Mouse (Mus musculus) inflammation-experienced regulatory T-cells, adult 6 months (primary cell): ENCODE data around the gene Spem2. TPM values are rescaled to one million over a fixed set of nuclear protein-coding genes. Genes with fewer than 3 reads are reported as not detected.

ENCODE experiments used
- ATAC-seq: one replicate; pipeline ENCODE4 v1.8.0; 2017
- polyA plus RNA-seq, 3 experiments: library from polyadenylated mRNA; unstranded; fragments of 100-300 nt; shearing (Covaris generic); gene quantifications; one replicate each; pipeline ENCODE4 v1.2.1; 2017

Spem2 gene
- polyA plus RNA-seq, 3 experiments from 2014 or later, result not detected

DNA sequence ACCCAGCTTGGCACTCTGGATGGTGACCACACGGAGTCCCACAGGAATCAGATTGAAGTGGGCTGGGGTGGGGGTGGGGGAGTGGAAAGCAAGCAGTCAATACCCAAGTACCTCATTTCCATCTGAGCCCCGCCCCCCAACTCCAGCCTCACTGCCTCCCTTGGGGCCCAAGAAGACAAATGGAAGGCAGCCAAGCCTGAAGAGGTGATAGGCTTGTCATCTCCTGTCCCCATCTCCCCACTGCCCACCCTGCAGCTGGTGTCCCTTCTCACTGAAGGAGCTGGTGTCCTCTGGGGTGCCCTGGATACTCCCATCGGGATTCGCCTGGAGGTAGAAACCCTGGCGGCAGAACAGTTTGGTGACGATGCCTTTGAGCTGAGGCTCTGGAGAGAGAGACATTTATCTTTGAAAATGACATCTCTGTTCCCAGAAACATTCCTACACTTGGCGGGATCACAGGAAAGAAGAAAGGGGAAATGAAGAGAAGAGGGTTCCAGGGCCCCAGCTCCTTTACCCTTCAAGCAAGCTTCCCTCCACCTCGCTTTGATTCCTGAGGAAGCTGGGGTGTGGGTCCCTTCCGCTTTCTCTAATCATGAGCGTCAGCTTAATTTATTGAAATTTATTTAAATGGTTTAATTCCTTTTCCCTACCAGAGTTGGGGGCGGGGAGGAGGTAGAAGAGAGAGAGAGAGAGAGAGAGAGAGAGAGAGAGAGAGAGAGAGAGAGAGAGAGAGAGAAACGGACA, 18.7 kb downstream of the Spem2 start:
- no peak for ATAC-seq

DNA sequence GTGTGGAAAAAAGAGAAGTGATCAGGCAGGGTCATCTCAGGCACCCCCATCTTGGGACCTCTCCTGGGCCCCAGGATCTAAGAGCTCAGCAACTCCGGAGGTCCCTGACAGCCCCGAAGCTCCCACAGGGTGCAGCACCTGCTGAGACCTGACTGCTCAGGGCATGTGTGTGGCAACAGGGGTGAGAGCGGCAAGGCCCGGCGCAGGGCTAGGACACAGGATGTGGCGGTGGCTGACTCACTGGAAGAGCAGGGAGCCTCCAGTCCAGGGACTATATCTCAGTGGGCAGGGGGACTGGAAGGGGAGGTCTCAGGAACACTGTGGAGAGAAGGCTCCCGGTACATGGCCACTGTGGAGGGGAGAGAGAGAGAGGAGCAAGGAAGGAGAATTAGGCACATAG, 20.3 kb downstream of the Spem2 start:
- no peak for ATAC-seq

GRCm38 (mm10) chr11:69795983-69796435, 22.3 kb downstream of the Spem2 start:
- ATAC-seq, result no peak

GRCm38 (mm10) chr11:69795168-69795982, 22.9 kb downstream of the Spem2 start, which contains the start of gene Chrnb1:
TSS of gene Chrnb1 (minus strand) at chr11:69795943.
- ATAC-seq, result peak; percentile 100

- no peak for ATAC-seq
Measured at GRCm38 (mm10) chr11:69793429-69793828, 24.8 kb downstream of the Spem2 start.

- no peak for ATAC-seq
Measured at GRCm38 (mm10) chr11:69791420-69791819, 26.8 kb downstream of the Spem2 start.

DNA sequence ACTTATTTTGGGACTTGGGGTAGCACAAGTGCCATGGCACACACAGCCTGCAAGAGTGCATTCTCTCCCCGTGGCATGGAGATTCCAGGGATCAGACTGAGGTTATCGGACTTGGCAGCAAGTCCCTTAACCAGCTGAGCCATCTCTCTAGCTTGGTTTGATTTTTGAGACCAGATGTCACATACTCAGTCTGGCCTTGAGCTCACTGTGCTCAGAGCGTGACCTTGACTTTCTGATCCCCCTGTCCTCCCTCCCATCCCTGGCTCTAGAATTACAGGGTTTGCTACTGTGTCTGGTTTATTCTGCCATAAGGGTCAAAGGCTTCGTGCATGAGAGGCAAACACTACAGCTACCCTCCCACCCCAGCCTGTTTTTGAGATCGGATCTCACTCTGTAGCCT, 28.8 kb downstream of the Spem2 start:
- no peak for ATAC-seq

DNA sequence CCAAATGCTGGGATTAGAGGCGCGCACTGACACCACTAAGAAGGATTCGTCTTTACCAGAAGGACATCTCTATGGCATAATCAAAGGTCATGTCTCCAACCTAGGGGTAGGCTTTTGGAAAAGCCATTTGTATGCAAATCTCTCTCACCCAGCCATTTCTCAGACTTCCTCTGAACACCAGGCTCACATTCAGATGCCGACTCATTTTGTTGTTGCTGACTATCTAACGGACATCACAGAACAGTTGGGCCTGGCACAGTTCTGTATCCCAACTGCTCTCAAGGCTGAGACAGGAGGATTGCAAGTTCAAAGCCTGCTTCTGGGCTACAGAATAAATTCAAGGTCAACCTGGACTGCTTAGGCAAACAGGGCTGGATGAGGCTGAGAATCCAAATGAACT, 31.0 kb downstream of the Spem2 start:
- ATAC-seq, result no peak

DNA sequence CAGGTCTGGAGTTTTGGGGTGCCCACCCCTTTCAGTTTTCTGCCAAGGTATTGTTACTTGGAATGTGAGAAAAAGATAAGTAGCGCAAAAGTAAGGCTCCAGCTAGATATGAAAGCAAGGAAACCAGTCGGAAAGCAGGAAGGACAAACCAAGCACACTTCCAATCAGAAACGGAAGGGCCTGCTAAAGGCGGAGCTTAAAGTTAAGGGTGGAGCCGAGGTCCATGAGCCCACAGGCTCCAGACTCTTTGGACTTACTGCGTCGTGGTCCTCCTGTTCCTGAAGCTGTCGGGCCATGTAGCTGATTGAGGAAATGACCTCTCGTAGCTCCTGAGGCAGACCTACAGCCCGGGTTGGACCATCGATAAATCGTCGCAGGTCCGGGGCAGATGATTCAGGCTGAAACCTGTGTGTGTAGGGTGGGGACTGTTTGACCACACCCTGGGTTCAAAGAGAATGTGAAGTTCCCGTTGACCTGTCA, 33.4 kb downstream of the Spem2 start:
- no peak for ATAC-seq

DNA sequence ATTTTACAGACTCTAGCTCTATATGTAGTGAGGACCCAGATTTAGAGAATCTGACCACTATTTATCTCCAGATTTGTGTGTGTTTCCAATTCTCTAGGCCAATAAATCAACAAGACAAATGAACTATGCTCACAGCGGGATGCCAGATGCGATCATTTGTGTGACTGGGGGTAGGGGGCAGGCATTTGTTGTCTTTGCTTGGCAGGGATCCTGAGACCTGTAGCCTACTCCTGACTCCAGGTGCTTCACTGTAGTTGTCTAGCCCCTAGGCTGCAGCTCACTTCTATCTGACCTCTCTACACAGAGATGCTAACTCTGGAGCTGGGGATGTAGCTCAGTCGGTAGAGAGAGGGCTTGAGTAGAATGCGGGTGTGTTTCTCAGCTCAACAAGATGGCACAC, 36.4 kb downstream of the Spem2 start:
- no peak for ATAC-seq

GRCm38 (mm10) chr11:69778985-69779384, 39.3 kb downstream of the Spem2 start:
- no peak for ATAC-seq

DNA sequence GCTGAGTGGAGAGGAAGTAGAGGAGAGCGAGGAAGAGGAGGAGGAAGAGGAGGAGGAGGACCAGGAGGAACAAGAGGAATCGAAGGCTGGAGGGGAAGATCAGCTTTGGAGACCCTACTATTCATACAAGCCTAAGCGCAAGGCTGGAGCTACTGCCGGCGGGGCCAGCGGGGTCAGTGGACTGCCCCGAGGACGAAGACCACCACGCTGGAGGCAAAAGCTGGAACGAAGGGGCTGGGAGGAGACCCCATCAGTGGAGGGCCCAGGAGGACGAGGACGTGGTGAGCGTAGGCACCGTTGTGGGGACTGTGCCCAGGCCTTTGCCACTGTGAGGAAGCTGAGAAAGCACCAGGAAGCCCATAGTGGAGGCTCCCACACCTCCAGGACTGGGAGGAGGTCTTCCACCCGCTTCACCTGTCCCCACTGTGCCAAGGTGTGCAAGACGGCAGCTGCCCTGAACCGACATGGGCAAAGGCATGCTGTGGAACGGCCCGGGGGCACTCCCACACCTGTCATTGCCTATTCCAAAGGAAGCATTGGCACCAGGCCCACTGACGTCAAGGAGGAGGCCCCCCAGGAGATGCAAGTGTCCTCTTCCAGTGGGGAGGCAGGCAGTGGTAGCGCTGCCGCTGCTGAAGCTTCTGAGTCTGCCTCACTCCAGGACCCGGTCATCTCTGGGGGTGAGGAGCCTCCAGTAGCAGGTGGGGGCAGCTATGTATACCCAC, 39.8 kb downstream of the Spem2 start:
- no peak for ATAC-seq

- no peak for ATAC-seq
Measured at GRCm38 (mm10) chr11:69777504-69778257, 40.6 kb downstream of the Spem2 start.

DNA sequence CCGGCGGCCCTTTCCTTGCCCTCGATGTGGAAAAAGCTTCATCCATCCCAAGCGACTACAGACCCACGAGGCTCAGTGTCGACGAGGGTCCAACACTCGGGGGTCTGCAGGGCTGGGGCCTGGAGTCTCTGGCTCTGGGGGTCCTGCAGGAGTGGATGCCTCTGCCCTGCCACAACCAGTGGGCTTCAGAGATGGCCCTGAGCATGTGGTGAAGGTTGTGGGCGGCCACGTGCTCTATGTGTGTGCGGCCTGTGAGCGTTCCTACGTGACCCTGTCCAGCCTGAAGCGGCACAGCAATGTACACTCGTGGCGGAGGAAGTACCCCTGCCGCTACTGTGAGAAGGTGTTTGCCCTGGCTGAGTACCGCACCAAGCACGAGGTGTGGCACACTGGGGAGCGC, 41.8 kb downstream of the Spem2 start:
- no peak for ATAC-seq

DNA sequence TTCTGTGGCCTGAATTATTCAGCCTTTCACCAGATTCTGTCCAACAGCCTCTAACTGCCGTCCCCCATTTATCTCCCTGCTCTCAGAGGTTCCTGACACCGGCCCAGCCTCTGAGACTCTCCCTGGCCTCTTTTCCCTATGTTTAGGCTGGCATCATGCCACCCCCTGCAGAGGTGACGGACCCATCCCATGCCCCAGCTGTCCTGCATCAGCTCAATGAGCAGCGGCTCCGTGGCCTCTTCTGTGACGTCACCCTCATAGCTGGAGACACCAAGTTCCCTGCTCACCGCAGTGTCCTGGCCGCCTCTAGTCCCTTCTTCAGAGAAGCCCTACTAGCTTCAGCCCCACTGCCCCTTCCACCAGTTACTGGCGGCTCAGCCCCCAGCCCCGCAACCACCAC, 42.5 kb downstream of the Spem2 start:
- ATAC-seq, result no peak

GRCm38 (mm10) chr11:69774961-69775360, 43.3 kb downstream of the Spem2 start:
- no peak for ATAC-seq

DNA sequence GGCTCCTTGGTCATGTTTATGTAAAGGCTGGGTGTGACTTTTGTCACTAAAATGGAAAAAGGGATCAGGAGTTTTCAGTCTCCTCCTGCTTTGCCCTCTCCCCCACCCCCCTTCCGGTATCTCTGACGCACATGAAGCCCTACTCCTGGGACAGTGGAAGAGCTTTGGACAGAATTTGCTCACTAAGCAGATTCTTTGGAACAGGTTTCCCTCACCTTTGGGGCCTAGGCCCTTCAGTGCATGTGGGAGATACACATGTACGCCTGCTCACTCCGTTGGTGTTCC, 50.7 kb downstream of the Spem2 start:
- no peak for ATAC-seq

DNA sequence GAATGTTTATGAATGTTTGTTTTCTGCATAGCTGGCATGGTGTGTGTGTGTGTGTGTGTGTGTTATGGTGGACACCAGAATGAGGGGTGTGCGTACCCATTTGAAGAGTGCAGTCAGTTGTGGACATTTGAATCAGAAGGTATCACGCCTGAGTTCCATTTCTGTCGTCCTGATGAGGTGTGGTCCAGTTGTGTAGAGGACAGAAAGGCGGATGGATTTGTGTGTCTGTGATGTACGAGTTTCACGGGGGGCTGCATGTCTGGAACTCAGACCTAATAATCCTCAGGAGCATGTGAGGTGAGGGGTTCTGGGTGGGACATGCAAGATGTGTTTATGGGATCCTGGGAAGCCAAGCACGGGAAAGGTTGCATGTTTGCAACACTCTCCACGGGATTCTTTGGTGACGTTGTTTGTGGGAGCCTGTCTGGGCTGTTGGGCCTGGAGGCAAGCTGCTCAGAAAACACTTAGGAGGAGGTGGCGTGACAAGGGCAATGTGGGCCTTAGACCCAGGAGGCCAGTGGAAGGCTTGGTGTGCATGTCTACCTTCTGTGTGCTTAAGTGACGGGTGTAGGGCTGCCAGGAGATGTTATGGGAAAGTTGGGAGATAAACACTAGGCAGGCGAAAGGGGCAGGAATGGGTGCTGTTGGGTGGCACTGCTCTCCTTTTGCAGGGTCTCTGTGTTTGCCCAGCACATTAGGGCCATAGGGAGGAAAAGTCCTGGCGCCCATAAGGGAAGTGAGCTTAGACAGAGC, 51.2 kb downstream of the Spem2 start:
- no peak for ATAC-seq
